Mouse (Mus musculus) thymus, adult 2 months (tissue): ENCODE results near the gene Plg. TPM values are rescaled to one million over a fixed set of nuclear protein-coding genes. Genes with fewer than 3 reads are reported as not detected.

Source experiments
- DNase-seq: peaks from one replicate; pipeline ENCODE4 v3.0.0; 2021
- H3K27ac ChIP-seq: fragments of 200-500 bp; 2 replicates; pipeline ENCODE4 v1.5.1; 2012; ENCODE audit warnings: low read length, control low read depth; ENCODE audit not compliant: control insufficient read depth, insufficient read depth
- H3K27me3 ChIP-seq: fragments of 200-500 bp; 2 replicates; pipeline ENCODE4 v1.6.1; 2012; ENCODE audit warnings: mild to moderate bottlenecking, low read length, moderate library complexity, mixed read lengths; ENCODE audit not compliant: control insufficient read depth, insufficient read depth
- H3K36me3 ChIP-seq: fragments of 200-500 bp; 2 replicates; pipeline ENCODE4 v1.6.1; 2012; ENCODE audit warnings: mild to moderate bottlenecking, low read length, moderate library complexity; ENCODE audit not compliant: control insufficient read depth, insufficient read depth
- H3K4me1 ChIP-seq: fragments of 200-500 bp; replicated peaks from 2 replicates; pipeline ENCODE4 v1.6.1; 2012; ENCODE audit warnings: low read length; ENCODE audit not compliant: control insufficient read depth, insufficient read depth
- H3K4me3 ChIP-seq: fragments of 200-500 bp; 2 replicates; pipeline ENCODE4 v1.5.1; 2012; ENCODE audit warnings: mild to moderate bottlenecking, low read length, control low read depth, moderate library complexity; ENCODE audit not compliant: control insufficient read depth, insufficient read depth
- CTCF ChIP-seq: fragments of 200-500 bp; IDR thresholded peaks from 2 replicates; pipeline ENCODE4 v1.5.1; 2012; ENCODE audit warnings: mild to moderate bottlenecking, control low read depth, low read length, moderate library complexity, borderline replicate concordance; ENCODE audit not compliant: control insufficient read depth, poor library complexity, insufficient read depth; ENCODE audit errors: extremely low read depth
- POLR2A ChIP-seq: fragments of 200-500 bp; IDR thresholded peaks from 2 replicates; pipeline ENCODE4 v1.6.1; 2012; ENCODE audit warnings: mild to moderate bottlenecking, low read length, control low read depth, moderate library complexity; ENCODE audit not compliant: control insufficient read depth, poor library complexity, insufficient read depth; ENCODE audit errors: extremely low read depth
- WGBS: fragments of 180-500 bp; shearing (Covaris S2); methylation state at CpG from one replicate; pipeline ENCODE4 v1.1.7; 2018; 5-methylcytosine and 5-hydroxymethylcytosine counted together
- polyA plus RNA-seq: library from polyadenylated mRNA; depleted of rRNA; stranded (reverse); fragments of >200 nt; gene quantifications from 2 replicates; pipeline ENCODE4 v1.2.3, GENCODE M21; 2012

Plg gene
- polyA plus RNA-seq, 1 experiment = 0.05 TPM

DNA sequence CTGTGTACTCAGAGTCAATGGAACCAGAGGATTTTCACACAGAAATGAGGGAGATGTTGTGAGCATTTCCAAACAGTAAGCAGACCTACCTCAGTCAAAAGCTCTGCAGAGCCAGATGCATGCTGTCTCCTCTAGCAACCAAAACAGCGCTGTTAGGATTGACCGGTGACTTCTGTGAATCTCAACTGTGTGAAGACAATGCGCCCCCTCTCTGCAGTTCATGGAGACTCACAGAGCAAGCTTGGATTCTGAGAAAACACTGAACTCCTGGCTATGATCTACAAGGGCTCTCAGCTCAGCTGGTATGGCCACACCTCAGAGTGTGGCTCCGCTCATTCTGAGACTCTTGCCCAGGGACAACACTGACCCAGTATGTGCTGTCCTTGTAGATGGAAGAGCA is 72.8 kb downstream of the Plg start:
- DNase-seq = no peak
- Histone ChIP-seq H3K4me3 (no peak overlapping the region), H3K27ac (no peak overlapping the region), H3K27me3 (no peaks in the 10 kb centered on the region), H3K4me1 (no peaks in the 10 kb centered on the region), H3K36me3 (no peaks in the 10 kb centered on the region)
- TF ChIP-seq POLR2A (no peak), CTCF (no peak)
- WGBS = 91% methylated on average over 4 of the region's 4 CpGs

DNA sequence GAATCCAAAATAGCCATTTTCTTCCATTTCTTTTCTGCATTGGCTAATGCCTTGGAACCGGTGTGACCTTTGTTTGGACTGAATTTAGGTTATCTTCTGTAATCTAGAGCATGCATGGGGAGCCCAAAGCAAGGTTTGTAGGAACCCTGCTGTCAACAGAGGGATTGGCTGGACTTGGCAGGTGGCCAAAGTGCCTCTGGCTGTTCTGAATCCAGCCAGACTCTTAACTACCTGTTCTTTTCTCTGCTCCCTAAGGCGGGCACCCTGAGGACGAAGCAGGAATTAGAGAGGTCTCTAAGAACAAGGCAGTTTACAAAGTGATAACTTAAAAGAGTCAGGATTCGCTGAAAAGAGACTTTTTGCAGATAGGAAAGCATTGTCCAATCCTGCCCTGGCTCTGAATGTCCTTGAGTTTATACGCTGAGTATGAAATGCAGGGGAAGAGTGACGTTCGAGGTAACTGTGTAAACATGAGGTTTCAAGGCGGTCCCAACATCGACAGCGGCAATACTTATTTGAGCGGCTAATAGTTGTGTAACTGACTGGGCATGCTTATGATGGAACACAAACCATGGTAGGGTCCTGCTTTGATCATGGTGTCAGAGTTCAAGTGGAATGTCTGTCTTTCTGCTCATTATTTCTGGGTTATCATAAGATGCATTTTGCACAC is 74.6 kb downstream of the Plg start:
- Histone ChIP-seq H3K27ac (no peak overlapping the region), H3K4me1 (no peaks in the 10 kb centered on the region), H3K36me3 (no peaks in the 10 kb centered on the region), H3K4me3 (no peak overlapping the region), H3K27me3 (no peaks in the 10 kb centered on the region)
- WGBS = 92% methylated on average over 11 of the region's 11 CpGs
- TF ChIP-seq POLR2A = no peak
- DNase-seq = no peak

DNA sequence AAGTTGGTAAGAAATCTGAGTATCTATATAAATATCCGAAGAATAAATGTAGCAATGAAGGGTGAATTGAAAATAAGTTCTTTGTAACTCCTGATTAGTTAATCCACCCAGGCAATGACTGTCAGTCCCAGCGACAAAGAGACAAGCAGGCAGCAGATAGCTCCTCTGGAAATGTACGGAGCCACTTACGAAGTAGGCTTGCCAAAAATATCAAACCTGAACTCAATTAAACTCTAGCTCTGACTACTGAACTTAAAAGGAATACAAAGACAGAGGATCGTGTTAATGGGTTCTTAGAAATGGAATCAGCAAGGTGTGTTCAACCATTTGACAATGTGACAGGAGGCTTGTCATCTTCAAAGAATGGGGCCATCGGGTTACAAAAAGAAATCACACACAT is 75.3 kb downstream of the Plg start:
- 94% methylated on average over 6 of the region's 6 CpGs for WGBS

DNA sequence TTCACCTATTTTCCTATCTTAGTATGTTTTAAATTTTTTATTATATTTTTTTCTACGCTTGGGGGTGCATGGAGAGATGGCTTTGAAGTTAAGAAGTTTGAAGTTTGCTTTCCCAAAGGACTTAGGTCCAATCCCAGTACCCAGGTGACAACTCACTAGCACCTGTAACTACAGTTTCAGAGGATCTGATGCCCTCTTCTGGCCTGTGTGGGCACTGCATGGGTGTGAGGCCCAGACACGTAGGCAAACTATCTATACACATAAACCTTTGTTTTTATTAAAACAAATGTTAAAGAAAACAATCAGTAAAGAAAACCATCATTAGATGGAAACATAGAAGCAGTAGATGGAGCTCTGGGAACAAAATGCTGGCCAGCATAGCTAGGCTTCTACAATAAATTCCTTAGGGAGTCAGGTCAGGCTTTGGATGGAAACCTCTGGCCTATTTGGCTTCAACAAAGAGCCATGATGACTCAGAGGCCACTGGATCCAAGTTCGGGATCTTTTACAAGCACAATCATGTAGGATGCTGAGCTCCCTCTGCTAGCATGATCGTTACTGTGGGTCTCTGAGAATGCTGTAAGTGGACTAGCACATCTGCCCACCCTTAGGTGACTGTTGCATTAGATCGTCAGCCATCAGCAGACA is 76.9 kb downstream of the Plg start:
- Histone ChIP-seq H3K4me3 (no peak overlapping the region), H3K27me3 (no peaks in the 10 kb centered on the region), H3K27ac (no peak overlapping the region), H3K36me3 (no peaks in the 10 kb centered on the region), H3K4me1 (no peaks in the 10 kb centered on the region)
- DNase-seq = peak; percentile 57
- no peak for TF ChIP-seq CTCF
- no peak for TF ChIP-seq POLR2A
- 88% methylated on average over 5 of the region's 5 CpGs for WGBS

More for the DNA sequence above, 75.3 kb downstream of the Plg start:
- no peak for TF ChIP-seq CTCF
- TF ChIP-seq POLR2A = no peak
- no peak overlapping the region for H3K27ac ChIP-seq
- H3K4me3 ChIP-seq = no peak overlapping the region
- no peaks in the 10 kb centered on the region for H3K27me3 ChIP-seq
- no peaks in the 10 kb centered on the region for H3K4me1 ChIP-seq
- H3K36me3 ChIP-seq = no peaks in the 10 kb centered on the region
- DNase-seq = no peak

DNA sequence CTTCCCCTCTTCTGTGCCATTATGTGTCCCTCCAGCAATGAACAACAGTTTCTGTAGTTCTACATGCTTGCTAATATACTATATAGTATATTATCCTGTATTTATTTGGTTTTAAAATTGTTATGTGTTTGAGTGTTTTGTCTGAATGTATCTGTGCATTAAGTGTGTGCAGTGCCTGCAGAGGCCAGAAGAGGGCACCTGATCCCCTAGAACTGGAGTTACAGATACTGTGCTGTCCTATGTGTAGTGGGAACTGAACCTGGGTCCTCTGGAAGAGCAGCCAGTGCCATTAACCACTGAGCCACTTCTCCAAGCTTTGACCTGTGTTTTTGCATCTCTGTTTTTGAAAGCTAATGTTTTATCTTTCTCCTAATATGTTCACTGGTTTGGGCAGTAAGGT is 82.8 kb downstream of the Plg start:
- Histone ChIP-seq H3K36me3 (no peaks in the 10 kb centered on the region), H3K27me3 (no peaks in the 10 kb centered on the region), H3K4me3 (no peak overlapping the region), H3K27ac (no peak overlapping the region), H3K4me1 (peaks cover 1% of the 10 kb centered on the region)
- no peak for DNase-seq
- TF ChIP-seq POLR2A = no peak
- no peak for TF ChIP-seq CTCF

DNA sequence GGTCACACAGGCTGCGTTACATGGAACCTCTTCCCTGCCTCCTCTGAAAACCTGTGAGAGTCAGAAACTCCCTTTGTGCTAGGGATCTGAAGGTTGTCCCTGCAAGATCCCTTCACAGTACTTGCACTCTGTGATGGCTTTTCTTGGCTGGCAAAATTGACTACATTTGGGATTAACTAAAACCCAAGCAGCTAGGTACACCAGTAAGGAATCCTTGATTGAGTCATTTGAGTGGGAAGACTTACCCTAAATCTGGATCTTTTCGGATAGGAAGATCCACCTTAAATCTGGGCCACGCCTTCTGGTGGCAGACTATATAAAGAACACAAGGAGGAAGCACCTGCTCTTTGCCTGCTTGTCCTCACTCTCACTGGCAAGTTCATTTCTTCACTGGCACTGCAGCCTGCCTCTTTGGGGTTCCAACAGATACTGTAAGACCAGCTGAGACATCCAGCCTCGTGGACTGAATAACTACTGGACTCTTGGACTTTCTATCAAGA is 88.1 kb downstream of the Plg start:
- H3K36me3 ChIP-seq = no peaks in the 10 kb centered on the region
- H3K27me3 ChIP-seq = no peaks in the 10 kb centered on the region
- peak; percentile 19 for DNase-seq
- no peak overlapping the region for H3K4me3 ChIP-seq
- H3K27ac ChIP-seq = no peak overlapping the region
- peaks cover 11% of the 10 kb centered on the region for H3K4me1 ChIP-seq
- TF ChIP-seq POLR2A (no peak), CTCF (no peak)
- WGBS = 10% methylated on average over 4 of the region's 4 CpGs
